9 mouse cellular contexts compared by ENCODE assay signal in genomic region chr3:21962921-21963732, GRCm38 (mm10).
DNase-seq lines count a peak whose midpoint lies in the region; ATAC-seq and TF ChIP-seq lines count a peak whose summit lies in the region.
"Had no signal": no experiment of that assay in that cellular context is flagged by ENCODE, and none has a peak within 500 bp of the region (broad histone marks: within the 10 kb centered on the region; RNA-seq: fewer than 3 reads in every experiment).

No protein-coding gene starts in this region.

- DNase-seq in heart, adult 8-10 months (ENCODE audit: low spot score) = no peak
- DNase-seq in CD4-positive helper T cell, adult 2 months (ENCODE audit: low read depth, low spot score) = peak; percentile 67
- DNase-seq in kidney, postnatal 4 days = peak; percentile 60 to 73
- DNase-seq in cerebellum, adult 11-12 months = no peak
- no peak for DNase-seq in forebrain, postnatal 0 days

- H3K9ac ChIP-seq in heart, embryonic 15.5 days = no peak overlapping the region
- no peak overlapping the region for H3K9ac ChIP-seq in forebrain, postnatal 0 days
- no peak overlapping the region for H3K9ac ChIP-seq in forebrain, embryonic 12.5 days
- H3K9ac ChIP-seq: hindbrain, embryonic 14.5 days had no signal

- ATAC-seq in heart, embryonic 15.5 days (replicated peaks; ENCODE audit: insufficient number of reproducible peaks, insufficient read depth, low FRiP score, low read depth) = no peak
- peak; percentile 24 for ATAC-seq in common myeloid progenitor, adult 5-6 weeks (replicated peaks; ENCODE audit: low read depth, poor library complexity, severe bottlenecking)
- ATAC-seq in forebrain, postnatal 0 days = no peak
- no peak for ATAC-seq in forebrain, embryonic 12.5 days (ENCODE audit: low FRiP score)

- H3K9me3 ChIP-seq in heart, embryonic 15.5 days (replicated peaks) = no peaks in the 10 kb centered on the region
- H3K9me3 ChIP-seq in forebrain, postnatal 0 days (ENCODE audit: low read length) = no peaks in the 10 kb centered on the region
- H3K9me3 ChIP-seq in forebrain, embryonic 12.5 days = no peaks in the 10 kb centered on the region

- H3K27ac ChIP-seq in heart, embryonic 15.5 days = peak overlapping the region; percentile 85
- H3K27ac ChIP-seq in forebrain, postnatal 0 days (ENCODE audit: low read depth, low read length) = no peak overlapping the region
- H3K27ac ChIP-seq in forebrain, embryonic 12.5 days = no peak overlapping the region
- H3K27ac ChIP-seq: hindbrain, embryonic 14.5 days had no signal

- WGBS in heart, embryonic 15.5 days = 39% methylated on average over 7 of the region's 7 CpGs
- 31% methylated on average over 7 of the region's 7 CpGs for WGBS in forebrain, postnatal 0 days
- 31% methylated on average over 7 of the region's 7 CpGs for WGBS in forebrain, embryonic 12.5 days

- H3K4me2 ChIP-seq in heart, embryonic 15.5 days = no peak overlapping the region
- no peak overlapping the region for H3K4me2 ChIP-seq in forebrain, postnatal 0 days (ENCODE audit: low read depth)
- H3K4me2 ChIP-seq in forebrain, embryonic 12.5 days = no peak overlapping the region
- H3K4me2 ChIP-seq: hindbrain, embryonic 14.5 days had no signal

- peaks cover 34% of the 10 kb centered on the region for H3K4me1 ChIP-seq in heart, embryonic 15.5 days (replicated peaks)
- no peaks in the 10 kb centered on the region for H3K4me1 ChIP-seq in forebrain, postnatal 0 days (ENCODE audit: insufficient read depth)
- H3K4me1 ChIP-seq in forebrain, embryonic 12.5 days = peaks cover 21% of the 10 kb centered on the region

- H3K36me3 ChIP-seq in heart, embryonic 15.5 days = no peaks in the 10 kb centered on the region
- no peaks in the 10 kb centered on the region for H3K36me3 ChIP-seq in forebrain, postnatal 0 days (ENCODE audit: insufficient read depth)
- no peaks in the 10 kb centered on the region for H3K36me3 ChIP-seq in forebrain, embryonic 12.5 days (replicated peaks)

- H3K4me3 ChIP-seq in heart, embryonic 15.5 days = no peak overlapping the region
- no peak overlapping the region for H3K4me3 ChIP-seq in forebrain, postnatal 0 days (ENCODE audit: low read depth, low read length)
- no peak overlapping the region for H3K4me3 ChIP-seq in forebrain, embryonic 12.5 days (replicated peaks)

- no peak for TF ChIP-seq CTCF in forebrain, postnatal 0 days (IDR thresholded peaks at IDR 0.05; ENCODE audit: low read depth)

- H3K27me3 ChIP-seq in heart, embryonic 15.5 days = no peaks in the 10 kb centered on the region
- no peaks in the 10 kb centered on the region for H3K27me3 ChIP-seq in forebrain, postnatal 0 days (ENCODE audit: insufficient read depth, low read length)
- no peaks in the 10 kb centered on the region for H3K27me3 ChIP-seq in forebrain, embryonic 12.5 days

Comparison
In these comparisons a context has a peak if more than half of its experiments do, and no peak if none do; other contexts are left out.
1. DNase-seq: peak in CD4-positive helper T cell, adult 2 months (single experiment) and kidney, postnatal 4 days (2 of 2); none in heart, adult 8-10 months (single experiment), cerebellum, adult 11-12 months (single experiment) and forebrain, postnatal 0 days (single experiment).